Mouse (Mus musculus) bone marrow macrophage, adult 2 months (primary cell): Measurements from ENCODE around the gene Twnk.

Experiments used
- CTCF ChIP-seq: IDR thresholded peaks from 2 replicates; pipeline ENCODE4 v1.5.1; 2012; ENCODE audit warnings: low read depth, mild to moderate bottlenecking, low read length, moderate library complexity
- POLR2A ChIP-seq: IDR thresholded peaks from 2 replicates; pipeline ENCODE4 v1.6.1; 2012; ENCODE audit warnings: mild to moderate bottlenecking, low read depth, low read length, borderline replicate concordance

DNA sequence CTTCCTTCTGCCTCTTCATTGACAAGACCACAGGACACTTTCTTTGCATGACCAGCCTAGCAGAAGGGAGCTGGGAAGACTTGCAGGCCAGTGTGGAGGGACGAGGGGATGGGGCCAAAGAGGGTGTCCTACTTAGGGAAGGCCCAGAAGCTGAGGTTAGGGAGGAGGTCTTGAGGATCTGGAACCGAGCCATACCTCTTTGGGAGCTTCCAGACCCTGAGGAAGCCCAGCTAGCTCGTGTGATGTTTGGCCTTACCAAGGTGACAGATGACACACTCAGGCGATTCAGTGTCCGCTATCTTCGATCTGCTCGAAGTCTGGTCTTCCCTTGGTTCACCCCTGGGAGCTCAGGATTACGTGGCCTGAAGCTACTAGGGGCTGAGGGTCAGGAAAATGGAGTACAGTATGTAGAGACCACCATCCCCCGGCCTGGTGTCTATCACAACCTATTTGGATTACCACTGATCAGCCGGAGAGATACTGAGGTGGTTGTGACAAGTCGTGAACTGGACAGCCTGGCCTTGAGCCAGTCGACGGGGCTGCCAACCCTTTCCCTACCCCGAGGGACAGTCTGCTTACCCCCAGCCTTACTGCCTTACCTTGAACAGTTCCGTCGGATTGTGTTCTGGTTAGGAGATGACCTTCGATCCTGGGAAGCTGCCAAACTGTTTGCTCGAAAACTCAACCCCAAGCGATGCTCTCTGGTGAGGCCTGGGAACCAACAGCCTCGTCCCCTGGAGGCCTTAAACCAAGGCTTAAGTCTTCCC lies 2.1 kb downstream of the Twnk start:
- TF ChIP-seq CTCF = no peak
- no peak for TF ChIP-seq POLR2A
